Mouse (Mus musculus): Measurements from ENCODE around the gene Ccdc84. TPM values are rescaled to one million over a fixed set of nuclear protein-coding genes. Genes with fewer than 3 reads are reported as not detected.
"Not testable (repeated sequence)": the region's sequence is repeated elsewhere in the genome, so short reads cannot be mapped to it uniquely, and the experiment has no call there.

Ccdc84 gene
- polyA plus RNA-seq, 1 experiment from 2014 or later: 32.9 TPM

DNA sequence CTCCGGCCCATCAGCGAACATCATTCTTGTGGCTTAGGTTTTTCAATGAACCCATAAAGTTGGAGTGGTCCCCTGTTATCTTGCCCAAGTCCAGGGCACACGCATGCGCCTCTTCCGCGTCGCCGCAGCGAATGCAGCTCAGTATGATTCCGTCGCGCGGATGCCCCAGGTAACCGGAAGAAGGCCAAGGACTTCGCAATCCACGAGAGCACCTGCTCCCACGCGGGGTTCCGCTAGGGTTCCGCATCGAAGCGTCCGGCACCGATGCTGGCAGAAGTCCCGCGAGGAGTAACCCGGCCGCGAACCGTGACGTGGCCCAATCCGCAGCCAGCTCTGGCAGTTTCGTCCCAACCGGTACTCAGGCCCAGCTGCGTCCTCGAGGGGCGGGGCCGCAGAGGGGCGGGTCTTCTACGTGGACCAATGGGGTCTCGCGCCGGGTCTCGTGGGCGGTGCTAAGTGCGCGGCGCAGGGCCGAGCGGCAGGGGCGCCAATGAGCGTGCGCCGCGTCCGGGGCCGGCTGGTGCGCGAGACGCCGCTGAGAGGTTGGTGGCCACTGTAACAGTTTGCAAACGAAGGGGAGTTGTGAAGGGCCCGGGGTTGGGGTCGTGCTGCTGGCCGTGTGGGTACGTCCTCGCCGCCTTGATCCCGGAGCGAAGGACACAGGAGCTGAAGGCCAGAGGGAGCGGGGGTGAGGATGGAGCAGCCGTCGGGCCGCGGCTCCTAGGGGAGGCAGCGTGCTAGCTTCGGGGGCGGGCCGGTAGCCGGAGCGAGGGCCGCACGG lies 39.1 kb downstream of the Ccdc84 start, which contains the start of gene Hyou1:
Gene Hyou1, plus strand, starts transcription at position 437 of the 781 bp plus-strand sequence.
- no peaks in the 10 kb centered on the region for H3K9me3 ChIP-seq
- peak within 1 kb of the TSS; percentile 98 for H3K4me2 ChIP-seq
- H3K36me3 ChIP-seq: peaks cover 35% of the 10 kb centered on the region

DNA sequence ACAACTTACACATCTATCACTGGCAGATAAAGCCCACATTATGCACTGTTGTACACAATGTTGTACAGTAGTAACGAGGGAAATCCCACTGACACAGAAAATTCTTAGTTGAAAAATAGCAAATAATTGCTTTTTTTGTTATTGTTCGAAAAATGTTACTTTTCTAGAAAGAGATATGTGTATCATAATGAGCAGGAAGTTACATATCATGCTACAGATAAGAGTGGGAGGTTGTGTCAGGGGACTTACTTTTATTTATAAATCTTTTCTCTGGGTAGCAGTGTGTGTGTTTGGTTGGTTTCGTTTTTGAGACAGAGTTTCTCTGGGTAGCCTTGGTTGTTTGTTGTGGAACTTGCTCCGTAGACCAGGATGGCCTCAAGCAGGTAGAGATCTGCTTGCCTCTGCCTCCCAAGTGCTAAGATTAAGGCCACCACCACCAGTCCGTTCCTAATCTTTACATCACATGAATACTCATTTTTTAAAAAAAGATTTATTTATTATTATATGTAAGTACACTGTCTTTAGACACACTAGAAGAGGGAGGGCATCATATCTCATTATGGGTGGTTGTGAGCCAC lies 40.1 kb downstream of the Ccdc84 start:
- WGBS: 94% methylated on average over 5 of the region's 5 CpGs
- peaks cover 25% of the 10 kb centered on the region for H3K36me3 ChIP-seq
- peak overlapping the region; percentile 79 for H3K9ac ChIP-seq
- H3K27ac ChIP-seq: peak overlapping the region; percentile 93
- peaks cover 26% of the 10 kb centered on the region for H3K4me1 ChIP-seq (replicated peaks)
- ATAC-seq (ENCODE audit: low FRiP score): no peak
- no peaks in the 10 kb centered on the region for H3K27me3 ChIP-seq
- H3K4me3 ChIP-seq: peak overlapping the region; percentile 92
- peak overlapping the region; percentile 98 for H3K4me2 ChIP-seq
- no peaks in the 10 kb centered on the region for H3K9me3 ChIP-seq

More for the DNA sequence above, 39.1 kb downstream of the Ccdc84 start, which contains the start of gene Hyou1:
- peak; percentile 97 for ATAC-seq (ENCODE audit: low FRiP score)
- Histone ChIP-seq H3K27ac (peak within 1 kb of the TSS; percentile 93), H3K4me3 (peak within 1 kb of the TSS; percentile 92), H3K4me1 (replicated peaks) (peaks cover 26% of the 10 kb centered on the region), H3K27me3 (no peaks in the 10 kb centered on the region), H3K9ac (peak within 1 kb of the TSS; percentile 96)
- WGBS: under 1% methylated on average over 83 of the region's 83 CpGs

GRCm38 (mm10) chr9:44377335-44377734 lies 41.0 kb downstream of the Ccdc84 start:
- 93% methylated on average over 2 of the region's 2 CpGs for WGBS
- H3K27ac ChIP-seq; H3K9me3 ChIP-seq; ATAC-seq (ENCODE audit: low FRiP score); H3K4me3 ChIP-seq; H3K9ac ChIP-seq; H3K27me3 ChIP-seq; H3K4me2 ChIP-seq: not testable (repeated sequence)
- H3K4me1 ChIP-seq (replicated peaks): peaks cover 26% of the 10 kb centered on the region
- peaks cover 16% of the 10 kb centered on the region for H3K36me3 ChIP-seq

DNA sequence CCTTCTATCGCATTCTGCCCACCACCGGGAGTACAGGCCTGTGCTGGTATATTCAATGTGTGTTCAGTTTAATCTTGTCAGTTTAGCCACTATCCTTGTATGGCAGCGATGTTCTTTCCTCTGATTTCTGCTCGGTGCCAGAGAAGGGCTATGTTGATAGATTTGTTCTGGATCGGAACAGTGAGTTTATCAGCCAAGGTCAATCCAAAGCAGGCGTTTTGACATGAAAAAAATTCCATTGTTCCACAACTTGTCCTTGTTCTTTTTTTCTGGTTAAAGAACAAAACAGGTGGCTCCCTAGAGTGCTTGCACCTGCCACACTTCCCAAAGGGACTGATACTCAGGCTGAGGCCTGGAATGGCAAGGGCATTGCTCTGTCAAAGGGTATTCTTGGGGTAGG lies 42.2 kb downstream of the Ccdc84 start:
- no peak overlapping the region for H3K4me3 ChIP-seq
- H3K27ac ChIP-seq: no peak overlapping the region
- H3K9me3 ChIP-seq: no peaks in the 10 kb centered on the region
- no peaks in the 10 kb centered on the region for H3K27me3 ChIP-seq
- H3K4me1 ChIP-seq (replicated peaks): peaks cover 23% of the 10 kb centered on the region
- no peak for ATAC-seq (ENCODE audit: low FRiP score)
- 93% methylated on average over 6 of the region's 6 CpGs for WGBS
- H3K4me2 ChIP-seq: no peak overlapping the region
- H3K9ac ChIP-seq: no peak overlapping the region
- H3K36me3 ChIP-seq: peaks cover 4% of the 10 kb centered on the region

DNA sequence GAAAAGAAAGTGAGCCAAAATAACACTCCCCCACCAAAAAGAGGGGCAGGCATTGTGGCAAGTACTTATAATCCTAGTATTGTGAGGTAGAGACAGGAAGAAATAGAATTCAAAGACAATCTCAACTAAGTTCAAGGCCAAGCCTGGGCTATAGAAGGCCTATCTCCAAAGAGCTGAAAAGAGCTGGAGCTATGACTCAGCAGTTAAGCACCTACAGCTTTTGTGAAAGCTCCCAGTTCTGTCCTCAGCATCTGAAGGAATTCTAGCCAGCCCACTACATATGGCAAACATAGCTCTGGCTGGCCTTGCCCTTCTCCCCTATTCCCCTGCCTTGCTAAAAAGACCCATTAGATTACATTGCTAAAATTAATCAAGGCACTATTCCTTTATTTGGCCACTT lies 45.0 kb downstream of the Ccdc84 start:
- Histone ChIP-seq H3K27ac (no peak overlapping the region), H3K4me3 (no peak overlapping the region), H3K4me2 (no peak overlapping the region), H3K36me3 (no peaks in the 10 kb centered on the region), H3K9me3 (no peaks in the 10 kb centered on the region), H3K27me3 (no peaks in the 10 kb centered on the region), H3K4me1 (replicated peaks) (peaks cover 6% of the 10 kb centered on the region), H3K9ac (no peak overlapping the region)
- ATAC-seq (ENCODE audit: low FRiP score): no peak

DNA sequence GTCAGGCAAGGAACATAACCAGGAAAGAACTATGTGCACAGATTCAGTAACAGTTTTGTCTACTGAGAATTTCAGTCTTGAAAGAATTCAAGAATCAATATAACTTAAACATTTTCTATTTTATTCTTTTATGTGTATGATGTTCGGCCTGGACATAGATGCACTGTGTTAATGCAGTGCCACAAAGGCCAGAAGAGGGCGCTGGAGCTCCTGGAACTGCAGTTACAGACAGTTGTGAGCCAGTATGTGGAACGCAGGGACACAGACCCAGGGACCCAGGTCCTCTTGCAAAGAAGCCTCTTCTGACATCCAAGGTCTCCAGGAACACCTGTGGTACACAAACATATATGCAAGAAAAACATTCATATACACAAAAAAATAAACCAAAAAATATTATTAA lies 53.9 kb downstream of the Ccdc84 start:
- 66% methylated on average over 3 of the region's 3 CpGs for WGBS
- H3K9me3 ChIP-seq: no peaks in the 10 kb centered on the region
- no peaks in the 10 kb centered on the region for H3K27me3 ChIP-seq
- peaks cover 12% of the 10 kb centered on the region for H3K4me1 ChIP-seq (replicated peaks)
- H3K4me2 ChIP-seq: no peak overlapping the region
- ATAC-seq (ENCODE audit: low FRiP score): no peak
- no peak overlapping the region for H3K4me3 ChIP-seq
- no peak overlapping the region for H3K27ac ChIP-seq
- H3K36me3 ChIP-seq: peaks cover 5% of the 10 kb centered on the region
- no peak overlapping the region for H3K9ac ChIP-seq

DNA sequence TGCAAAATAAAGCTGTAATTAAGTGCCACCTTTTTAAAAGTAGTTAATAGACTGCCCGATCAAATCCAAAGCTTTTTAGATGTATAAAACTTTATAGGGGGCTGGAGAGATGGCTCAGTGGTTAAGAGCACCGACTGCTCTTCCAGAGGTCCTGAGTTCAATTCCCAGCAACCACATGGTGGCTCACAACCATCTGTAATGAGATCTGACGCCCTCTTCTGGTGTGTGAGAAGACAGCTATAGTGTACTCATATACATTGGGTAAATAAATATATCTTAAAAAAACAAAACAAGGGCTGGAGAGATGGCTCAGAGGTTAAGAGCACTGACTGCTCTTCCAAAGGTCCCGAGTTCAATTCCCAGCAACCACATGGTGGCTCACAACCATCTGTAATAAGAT lies 56.4 kb downstream of the Ccdc84 start:
- H3K27ac ChIP-seq: peak overlapping the region; percentile 81
- WGBS: 40% methylated on average over 4 of the region's 4 CpGs

DNA sequence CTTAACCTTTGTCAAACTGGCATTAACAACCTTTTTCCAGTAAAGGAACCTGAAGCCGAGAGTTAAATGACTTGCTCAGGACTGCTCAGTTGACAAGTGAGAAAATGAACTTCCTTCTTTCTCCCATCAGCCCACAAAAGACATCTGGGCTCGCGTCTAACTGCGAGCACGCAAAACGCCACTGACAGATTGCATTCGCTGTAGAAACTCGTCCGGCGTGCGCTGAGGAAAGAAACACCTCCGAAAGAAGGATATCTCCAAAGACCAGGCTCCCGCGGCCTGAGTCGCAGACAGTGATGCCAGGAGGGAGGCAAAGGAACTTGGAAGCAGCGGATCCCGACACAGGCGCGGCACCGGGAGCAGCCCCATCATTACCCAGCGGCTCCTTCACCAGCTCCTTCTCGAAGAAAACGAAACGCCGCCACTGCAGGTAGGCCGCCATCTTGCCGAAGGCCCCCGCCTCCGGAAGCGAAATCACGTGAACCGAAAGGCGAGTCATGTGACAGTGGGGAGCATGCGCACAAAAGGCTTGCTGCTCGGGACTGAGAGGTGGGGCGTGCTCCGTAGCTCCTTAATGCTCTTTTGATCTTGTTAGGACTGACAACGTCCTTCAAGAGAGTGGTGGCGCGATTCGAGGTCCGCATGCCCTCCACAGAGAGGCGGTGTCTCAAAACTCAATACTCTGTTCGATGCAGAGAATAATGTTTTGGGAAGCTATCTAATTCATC lies 57.0 kb downstream of the Ccdc84 start, which contains the start of gene Vps11:
Gene Vps11, minus strand, starts transcription at position 481 of the 728 bp plus-strand sequence.
- WGBS: under 1% methylated on average over 44 of the region's 44 CpGs
- peak; percentile 93 for ATAC-seq (ENCODE audit: low FRiP score)
- H3K4me3 ChIP-seq: peak within 1 kb of the TSS; percentile 83

More for the DNA sequence above, 56.4 kb downstream of the Ccdc84 start:
- 0 out of 2 replicates have a peak overlapping the region, but pooled peaks have one; percentile 87 for H3K9ac ChIP-seq
- ATAC-seq (ENCODE audit: low FRiP score): peak; percentile 32; the same call in 1 of the 2 replicates
- H3K27me3 ChIP-seq, H3K9me3 ChIP-seq: not testable (repeated sequence)
- H3K4me3 ChIP-seq: peak overlapping the region; percentile 83
- H3K4me1 ChIP-seq (replicated peaks): peaks cover 14% of the 10 kb centered on the region
- H3K36me3 ChIP-seq: peaks cover 26% of the 10 kb centered on the region
- H3K4me2 ChIP-seq: peak overlapping the region; percentile 90

More for the DNA sequence above, 57.0 kb downstream of the Ccdc84 start, which contains the start of gene Vps11:
- H3K36me3 ChIP-seq: peaks cover 32% of the 10 kb centered on the region
- H3K4me2 ChIP-seq: peak within 1 kb of the TSS; percentile 90
- H3K27ac ChIP-seq: peak within 1 kb of the TSS; percentile 81
- H3K4me1 ChIP-seq (replicated peaks): peaks cover 14% of the 10 kb centered on the region
- peak within 1 kb of the TSS; percentile 87 for H3K9ac ChIP-seq
- no peaks in the 10 kb centered on the region for H3K27me3 ChIP-seq
- H3K9me3 ChIP-seq: no peaks in the 10 kb centered on the region

Small RNA genes within 50 kb of the gene (microRNA-seq; reads per million reads assigned to microRNA genes)
- not detected for gene Mir7085

Other genes with a start within 250 kb of the Ccdc84 start
- 21.5 and 24.4 TPM in 2 replicates for gene Cbl, start 184.5 kb downstream of the Ccdc84 start, polyA plus RNA-seq (2015; fragmentation: Nextera tagmentation; extraction: Ambion mirVana)
- gene Ccdc153, start 177.9 kb downstream of the Ccdc84 start, polyA plus RNA-seq (2015; fragmentation: Nextera tagmentation; extraction: Ambion mirVana): not detected in 2 replicates
- 0.17 and 0.48 TPM in 2 replicates for gene Pdzd3, start 167.1 kb downstream of the Ccdc84 start, polyA plus RNA-seq (2015; fragmentation: Nextera tagmentation; extraction: Ambion mirVana)
- 4.4 TPM in 2 replicates for gene Nlrx1, start 150.0 kb downstream of the Ccdc84 start, polyA plus RNA-seq (2015; fragmentation: Nextera tagmentation; extraction: Ambion mirVana)
- 18.0 and 20.1 TPM in 2 replicates for gene Abcg4, start 130.0 kb downstream of the Ccdc84 start, polyA plus RNA-seq (2015; fragmentation: Nextera tagmentation; extraction: Ambion mirVana)
- gene Hinfp, start 112.9 kb downstream of the Ccdc84 start, polyA plus RNA-seq (2015; fragmentation: Nextera tagmentation; extraction: Ambion mirVana): 31.4 and 36.6 TPM in 2 replicates
- 19.1 and 21.6 TPM in 2 replicates for gene C2cd2l, start 98.3 kb downstream of the Ccdc84 start, polyA plus RNA-seq (2015; fragmentation: Nextera tagmentation; extraction: Ambion mirVana)
- gene Dpagt1, start 92.5 kb downstream of the Ccdc84 start, polyA plus RNA-seq (2015; fragmentation: Nextera tagmentation; extraction: Ambion mirVana): 37.0 and 40.4 TPM in 2 replicates
- 145 and 151 TPM in 2 replicates for gene H2afx, start 83.9 kb downstream of the Ccdc84 start, polyA plus RNA-seq (2015; fragmentation: Nextera tagmentation; extraction: Ambion mirVana)
- gene Hmbs, start 74.3 kb downstream of the Ccdc84 start, polyA plus RNA-seq (2015; fragmentation: Nextera tagmentation; extraction: Ambion mirVana): 66.8 and 70.8 TPM in 2 replicates
- gene Vps11, start 56.9 kb downstream of the Ccdc84 start, polyA plus RNA-seq (2015; fragmentation: Nextera tagmentation; extraction: Ambion mirVana): 36.2 and 38.0 TPM in 2 replicates
- 25.6 and 27.7 TPM in 2 replicates for gene Hyou1, start 39.1 kb downstream of the Ccdc84 start, polyA plus RNA-seq (2015; fragmentation: Nextera tagmentation; extraction: Ambion mirVana)
- 64.7 and 65.9 TPM in 2 replicates for gene Slc37a4, start 21.7 kb downstream of the Ccdc84 start, polyA plus RNA-seq (2015; fragmentation: Nextera tagmentation; extraction: Ambion mirVana)
- 1,260 and 1,282 TPM in 2 replicates for gene Rps25, start 11.4 kb downstream of the Ccdc84 start, polyA plus RNA-seq (2015; fragmentation: Nextera tagmentation; extraction: Ambion mirVana)
- gene Trappc4, start 11.0 kb downstream of the Ccdc84 start, polyA plus RNA-seq (2015; fragmentation: Nextera tagmentation; extraction: Ambion mirVana): 342 and 355 TPM in 2 replicates
- gene Foxr1, start 22.6 kb upstream of the Ccdc84 start, polyA plus RNA-seq (2015; fragmentation: Nextera tagmentation; extraction: Ambion mirVana): not detected in 2 replicates
- not detected in 2 replicates for gene Upk2, start 36.4 kb upstream of the Ccdc84 start, polyA plus RNA-seq (2015; fragmentation: Nextera tagmentation; extraction: Ambion mirVana)
- gene Bcl9l, start 64.3 kb upstream of the Ccdc84 start, polyA plus RNA-seq (2015; fragmentation: Nextera tagmentation; extraction: Ambion mirVana): 8.6 TPM in 2 replicates
- 0.10 TPM in 1 of 2 replicates, not detected in the other for gene Cxcr5, start 143.3 kb upstream of the Ccdc84 start, polyA plus RNA-seq (2015; fragmentation: Nextera tagmentation; extraction: Ambion mirVana)
- 26.1 and 28.2 TPM in 2 replicates for gene Ddx6, start 186.3 kb upstream of the Ccdc84 start, polyA plus RNA-seq (2015; fragmentation: Nextera tagmentation; extraction: Ambion mirVana)